Mouse (Mus musculus) neural tube, embryonic 12.5 days (tissue): Measurements from ENCODE around the gene Npm1. TPM values are rescaled to one million over a fixed set of nuclear protein-coding genes. Genes with fewer than 3 reads are reported as not detected.

Source experiments
- ATAC-seq: fragments of 200-750 bp; cut with Nextera tagmentation; 2 replicates; pipeline ENCODE4 v1.8.0; 2017; ENCODE audit warnings: low read depth, mild to moderate bottlenecking, moderate TSS enrichment, moderate library complexity; ENCODE audit not compliant: low FRiP score
- H3K27ac ChIP-seq: fragments of 300-500 bp; sonication (generic); 2 replicates; pipeline ENCODE4 v1.5.1; 2016
- H3K27me3 ChIP-seq: fragments of 300-500 bp; sonication (generic); replicated peaks from 2 replicates; pipeline ENCODE4 v1.6.1; 2016; ENCODE audit warnings: mild to moderate bottlenecking
- H3K36me3 ChIP-seq: fragments of 300-500 bp; sonication (generic); 2 replicates; pipeline ENCODE4 v1.6.1; 2016; ENCODE audit warnings: mild to moderate bottlenecking
- H3K4me1 ChIP-seq: fragments of 300-500 bp; sonication (generic); 2 replicates; pipeline ENCODE4 v1.6.1; 2016
- H3K4me2 ChIP-seq: fragments of 300-500 bp; sonication (generic); replicated peaks from 2 replicates; pipeline ENCODE4 v1.6.1; 2016; ENCODE audit warnings: mild to moderate bottlenecking
- H3K4me3 ChIP-seq: fragments of 300-500 bp; sonication (generic); 2 replicates; pipeline ENCODE4 v1.5.1; 2016
- H3K9ac ChIP-seq: fragments of 300-500 bp; sonication (generic); 2 replicates; pipeline ENCODE4 v1.6.1; 2016; ENCODE audit warnings: mild to moderate bottlenecking
- H3K9me3 ChIP-seq: fragments of 300-500 bp; sonication (generic); 2 replicates; pipeline ENCODE4 v1.6.1; 2016; ENCODE audit warnings: mild to moderate bottlenecking
- WGBS: fragments of 180-500 bp; shearing (Covaris S2); methylation state at CpG from one replicate; pipeline ENCODE4 v1.1.7; 2016; 5-methylcytosine and 5-hydroxymethylcytosine counted together
- polyA plus RNA-seq: library from polyadenylated mRNA; unstranded; fragments of >200 nt; fragmentation: Nextera tagmentation; extraction: Ambion mirVana; gene quantifications from 2 replicates; pipeline ENCODE4 v1.2.1, GENCODE M21; 2016

Gene Npm1
- polyA plus RNA-seq, 1 experiment from 2014 or later: 614 TPM

GRCm38 (mm10) chr11:33138686-33139085, 24.3 kb downstream of the Npm1 start:
- Histone ChIP-seq H3K27me3 (no peaks in the 10 kb centered on the region), H3K4me1 (peaks cover under 1% of the 10 kb centered on the region; the same call in 1 of the 2 replicates), H3K4me3 (no peak overlapping the region), H3K9ac (no peak overlapping the region), H3K9me3 (no peaks in the 10 kb centered on the region), H3K27ac (no peak overlapping the region), H3K36me3 (no peaks in the 10 kb centered on the region), H3K4me2 (no peak overlapping the region)
- ATAC-seq: no peak
- 89% methylated on average over 5 of the region's 5 CpGs for WGBS

- ATAC-seq: no peak
- no peak overlapping the region for H3K4me2 ChIP-seq
- H3K27ac ChIP-seq: no peak overlapping the region
- no peaks in the 10 kb centered on the region for H3K9me3 ChIP-seq
- no peaks in the 10 kb centered on the region for H3K36me3 ChIP-seq
- H3K9ac ChIP-seq: no peak overlapping the region
- 87% methylated on average over 8 of the region's 8 CpGs for WGBS
- H3K27me3 ChIP-seq: no peaks in the 10 kb centered on the region
- H3K4me3 ChIP-seq: no peak overlapping the region
- H3K4me1 ChIP-seq: peaks cover 8% of the 10 kb centered on the region
Measured at GRCm38 (mm10) chr11:33134391-33134986, 28.5 kb downstream of the Npm1 start.

GRCm38 (mm10) chr11:33132619-33133338, 30.2 kb downstream of the Npm1 start:
- no peaks in the 10 kb centered on the region for H3K27me3 ChIP-seq
- H3K9ac ChIP-seq: peak overlapping the region; percentile 10; the same call in 1 of the 2 replicates
- peak; percentile 70 for ATAC-seq
- H3K27ac ChIP-seq: no peak overlapping the region
- no peak overlapping the region for H3K4me3 ChIP-seq
- 54% methylated on average over 8 of the region's 8 CpGs for WGBS
- no peak overlapping the region for H3K4me2 ChIP-seq
- H3K36me3 ChIP-seq: no peaks in the 10 kb centered on the region
- peaks cover 8% of the 10 kb centered on the region for H3K4me1 ChIP-seq
- H3K9me3 ChIP-seq: no peaks in the 10 kb centered on the region

GRCm38 (mm10) chr11:33127058-33127457, 35.9 kb downstream of the Npm1 start:
- no peak for ATAC-seq
- Histone ChIP-seq H3K4me1 (peaks cover 9% of the 10 kb centered on the region; the same call in 1 of the 2 replicates), H3K9ac (no peak overlapping the region), H3K9me3 (no peaks in the 10 kb centered on the region), H3K27me3 (0 out of 2 replicates have a peak, but pooled peaks cover 4% of the 10 kb centered on the region), H3K4me2 (no peak overlapping the region), H3K4me3 (no peak overlapping the region), H3K36me3 (no peaks in the 10 kb centered on the region), H3K27ac (no peak overlapping the region)

- H3K36me3 ChIP-seq: 0 out of 2 replicates have a peak, but pooled peaks cover under 1% of the 10 kb centered on the region
- peak overlapping the region; percentile 13 for H3K4me3 ChIP-seq
Measured at GRCm38 (mm10) chr11:33122575-33123268, 40.3 kb downstream of the Npm1 start.

GRCm38 (mm10) chr11:33119556-33119955, 43.5 kb downstream of the Npm1 start:
- Histone ChIP-seq H3K4me1 (peaks cover 9% of the 10 kb centered on the region; the same call in 1 of the 2 replicates), H3K4me2 (no peak overlapping the region), H3K27ac (no peak overlapping the region), H3K4me3 (no peak overlapping the region), H3K27me3 (0 out of 2 replicates have a peak, but pooled peaks cover 4% of the 10 kb centered on the region), H3K36me3 (0 out of 2 replicates have a peak, but pooled peaks cover 2% of the 10 kb centered on the region), H3K9me3 (no peaks in the 10 kb centered on the region), H3K9ac (no peak overlapping the region)
- 72% methylated on average over 8 of the region's 8 CpGs for WGBS
- ATAC-seq: no peak

More at GRCm38 (mm10) chr11:33122575-33123268, 40.3 kb downstream of the Npm1 start:
- 1% methylated on average over 37 of the region's 37 CpGs for WGBS
- Histone ChIP-seq H3K27ac (no peak overlapping the region), H3K4me2 (peak overlapping the region; percentile 70), H3K4me1 (peaks cover 9% of the 10 kb centered on the region; the same call in 1 of the 2 replicates), H3K27me3 (0 out of 2 replicates have a peak, but pooled peaks cover 4% of the 10 kb centered on the region), H3K9ac (peak overlapping the region; percentile 44), H3K9me3 (no peaks in the 10 kb centered on the region)
- ATAC-seq: peak; percentile 54; the same call in 1 of the 2 replicates

- Histone ChIP-seq H3K27ac (no peak overlapping the region), H3K36me3 (0 out of 2 replicates have a peak, but pooled peaks cover 2% of the 10 kb centered on the region), H3K27me3 (0 out of 2 replicates have a peak, but pooled peaks cover 4% of the 10 kb centered on the region), H3K9me3 (no peaks in the 10 kb centered on the region), H3K4me1 (peaks cover 9% of the 10 kb centered on the region; the same call in 1 of the 2 replicates), H3K4me3 (no peak overlapping the region), H3K4me2 (no peak overlapping the region), H3K9ac (no peak overlapping the region)
- no peak for ATAC-seq
- 89% methylated on average over 7 of the region's 7 CpGs for WGBS
Measured at GRCm38 (mm10) chr11:33119116-33119515, 43.9 kb downstream of the Npm1 start.

GRCm38 (mm10) chr11:33118480-33118879, 44.5 kb downstream of the Npm1 start:
- no peak overlapping the region for H3K4me2 ChIP-seq
- no peaks in the 10 kb centered on the region for H3K9me3 ChIP-seq
- H3K4me1 ChIP-seq: peaks cover 9% of the 10 kb centered on the region; the same call in 1 of the 2 replicates
- WGBS: 76% methylated on average over 6 of the region's 6 CpGs
- no peak overlapping the region for H3K9ac ChIP-seq
- H3K27ac ChIP-seq: no peak overlapping the region
- H3K36me3 ChIP-seq: 0 out of 2 replicates have a peak, but pooled peaks cover 2% of the 10 kb centered on the region
- no peak for ATAC-seq
- H3K27me3 ChIP-seq: 0 out of 2 replicates have a peak, but pooled peaks cover 4% of the 10 kb centered on the region
- no peak overlapping the region for H3K4me3 ChIP-seq

GRCm38 (mm10) chr11:33115796-33116195, 47.2 kb downstream of the Npm1 start:
- Histone ChIP-seq H3K9ac (no peak overlapping the region), H3K36me3 (0 out of 2 replicates have a peak, but pooled peaks cover 2% of the 10 kb centered on the region), H3K27ac (no peak overlapping the region), H3K4me2 (no peak overlapping the region), H3K4me3 (no peak overlapping the region), H3K27me3 (no peaks in the 10 kb centered on the region), H3K9me3 (no peaks in the 10 kb centered on the region), H3K4me1 (no peaks in the 10 kb centered on the region)
- 82% methylated on average over 3 of the region's 3 CpGs for WGBS
- ATAC-seq: no peak

GRCm38 (mm10) chr11:33112407-33112806, 50.6 kb downstream of the Npm1 start:
- H3K9ac ChIP-seq: no peak overlapping the region
- H3K9me3 ChIP-seq: no peaks in the 10 kb centered on the region
- H3K4me1 ChIP-seq: no peaks in the 10 kb centered on the region
- H3K36me3 ChIP-seq: no peaks in the 10 kb centered on the region
- no peak overlapping the region for H3K27ac ChIP-seq
- H3K27me3 ChIP-seq: no peaks in the 10 kb centered on the region
- no peak overlapping the region for H3K4me3 ChIP-seq
- ATAC-seq: no peak
- 14% methylated on average over 1 of the region's 1 CpGs for WGBS
- no peak overlapping the region for H3K4me2 ChIP-seq

- H3K36me3 ChIP-seq: no peaks in the 10 kb centered on the region
- WGBS: 86% methylated on average over 2 of the region's 2 CpGs
Measured at GRCm38 (mm10) chr11:33110111-33110510, 52.9 kb downstream of the Npm1 start.

GRCm38 (mm10) chr11:33107540-33107939, 55.5 kb downstream of the Npm1 start:
- Histone ChIP-seq H3K27ac (no peak overlapping the region), H3K4me1 (no peaks in the 10 kb centered on the region), H3K9ac (no peak overlapping the region), H3K4me2 (no peak overlapping the region), H3K9me3 (no peaks in the 10 kb centered on the region), H3K36me3 (no peaks in the 10 kb centered on the region), H3K4me3 (no peak overlapping the region), H3K27me3 (no peaks in the 10 kb centered on the region)
- ATAC-seq: no peak
- WGBS: 20% methylated on average over 3 of the region's 3 CpGs

More at GRCm38 (mm10) chr11:33110111-33110510, 52.9 kb downstream of the Npm1 start:
- Histone ChIP-seq H3K27me3 (no peaks in the 10 kb centered on the region), H3K4me2 (no peak overlapping the region), H3K9ac (no peak overlapping the region), H3K27ac (no peak overlapping the region), H3K4me1 (no peaks in the 10 kb centered on the region), H3K4me3 (no peak overlapping the region), H3K9me3 (no peaks in the 10 kb centered on the region)
- ATAC-seq: no peak
